Mouse (Mus musculus): Measurements from ENCODE around the gene Tomm40l.

The Tomm40l gene

DNA sequence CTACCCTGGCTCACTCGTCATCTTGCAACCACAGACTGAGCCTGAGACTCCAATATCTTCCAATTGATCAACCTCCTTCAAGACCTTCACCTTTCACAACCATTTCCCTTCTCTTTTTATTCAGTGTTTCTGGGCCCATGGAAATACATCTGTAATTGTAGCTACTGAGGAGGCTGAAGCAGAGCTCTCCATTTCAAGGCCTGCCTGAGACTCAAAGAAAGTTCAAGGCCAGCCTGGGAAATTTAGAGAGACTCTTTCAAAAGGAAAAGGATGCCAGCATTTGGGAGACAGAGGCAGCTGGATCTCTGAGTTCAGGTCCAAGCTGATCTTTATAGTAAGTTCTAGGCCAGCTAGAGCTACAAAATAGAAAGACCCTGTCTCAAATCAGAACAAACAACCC is 5.6 kb upstream of the Tomm40l start:
- no peak for TF ChIP-seq NANOG (IDR thresholded peaks at IDR 0.05; ENCODE audit: borderline replicate concordance, low read length)
- TF ChIP-seq POU5F1 (IDR thresholded peaks at IDR 0.05; ENCODE audit: borderline replicate concordance, low read length), result no peak
- TF ChIP-seq CTCF (conservative IDR thresholded peaks at IDR 0.05; ENCODE audit: low read length), result no peak
- H3K4me1 ChIP-seq (replicated peaks; ENCODE audit: low read depth, low read length), result peaks cover 45% of the 10 kb centered on the region
- no peaks in the 10 kb centered on the region for H3K27me3 ChIP-seq (ENCODE audit: insufficient read depth, low read length)
- H3K36me3 ChIP-seq (ENCODE audit: insufficient read depth, low read length), result no peaks in the 10 kb centered on the region
- H3K9me3 ChIP-seq (ENCODE audit: low read length), result no peaks in the 10 kb centered on the region
- no peak overlapping the region for H3K4me3 ChIP-seq (replicated peaks; ENCODE audit: low read length)

GRCm38 (mm10) chr1:171226780-171227179 is 4.5 kb upstream of the Tomm40l start:
- no peaks in the 10 kb centered on the region for H3K36me3 ChIP-seq (ENCODE audit: insufficient read depth, low read length)
- no peak for TF ChIP-seq NANOG (IDR thresholded peaks at IDR 0.05; ENCODE audit: borderline replicate concordance, low read length)
- no peak for TF ChIP-seq CTCF (conservative IDR thresholded peaks at IDR 0.05; ENCODE audit: low read length)
- no peak for TF ChIP-seq POU5F1 (IDR thresholded peaks at IDR 0.05; ENCODE audit: borderline replicate concordance, low read length)
- H3K9me3 ChIP-seq (ENCODE audit: low read length), result no peaks in the 10 kb centered on the region
- H3K4me1 ChIP-seq (replicated peaks; ENCODE audit: low read depth, low read length), result peaks cover 49% of the 10 kb centered on the region
- H3K4me3 ChIP-seq (replicated peaks; ENCODE audit: low read length), result no peak overlapping the region
- H3K27me3 ChIP-seq (ENCODE audit: insufficient read depth, low read length), result no peaks in the 10 kb centered on the region

- peaks cover 61% of the 10 kb centered on the region for H3K4me1 ChIP-seq (replicated peaks; ENCODE audit: low read depth, low read length)
- peaks cover 8% of the 10 kb centered on the region for H3K36me3 ChIP-seq (ENCODE audit: insufficient read depth, low read length)
- H3K4me3 ChIP-seq (replicated peaks; ENCODE audit: low read length), result no peak within 1 kb of the TSS
- no peak for TF ChIP-seq CTCF (conservative IDR thresholded peaks at IDR 0.05; ENCODE audit: low read length)
- TF ChIP-seq NANOG (IDR thresholded peaks at IDR 0.05; ENCODE audit: borderline replicate concordance, low read length), result no peak
- no peak for TF ChIP-seq POU5F1 (IDR thresholded peaks at IDR 0.05; ENCODE audit: borderline replicate concordance, low read length)
- H3K9me3 ChIP-seq (ENCODE audit: low read length), result no peaks in the 10 kb centered on the region
- H3K27me3 ChIP-seq (ENCODE audit: insufficient read depth, low read length), result no peaks in the 10 kb centered on the region
These were observed 2.5 kb upstream of the Tomm40l start, which contains the start of gene Apoa2 for GRCm38 (mm10) chr1:171224857-171225256. Gene Apoa2, plus strand, starts transcription at chr1:171225054.

DNA sequence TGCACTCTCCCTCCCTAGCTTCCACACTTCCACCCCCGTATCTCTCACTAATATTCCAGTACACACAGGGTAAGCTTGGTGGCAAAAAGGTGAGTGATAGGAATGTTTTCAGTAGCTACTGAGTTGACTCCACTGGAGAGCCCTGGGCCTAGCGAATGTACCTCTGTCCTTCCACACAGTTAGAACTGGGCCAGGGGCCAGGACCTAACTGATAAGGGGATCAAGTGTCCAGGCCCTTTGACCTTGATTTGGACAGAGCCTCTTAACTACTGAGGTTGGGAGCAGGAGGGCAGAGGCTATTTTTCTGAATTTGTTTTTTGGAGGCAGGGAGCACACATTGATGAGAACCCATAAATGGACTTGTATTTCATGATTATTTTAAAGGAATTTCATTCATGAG is 1.5 kb upstream of the Tomm40l start:
- no peaks in the 10 kb centered on the region for H3K9me3 ChIP-seq (ENCODE audit: low read length)

DNA sequence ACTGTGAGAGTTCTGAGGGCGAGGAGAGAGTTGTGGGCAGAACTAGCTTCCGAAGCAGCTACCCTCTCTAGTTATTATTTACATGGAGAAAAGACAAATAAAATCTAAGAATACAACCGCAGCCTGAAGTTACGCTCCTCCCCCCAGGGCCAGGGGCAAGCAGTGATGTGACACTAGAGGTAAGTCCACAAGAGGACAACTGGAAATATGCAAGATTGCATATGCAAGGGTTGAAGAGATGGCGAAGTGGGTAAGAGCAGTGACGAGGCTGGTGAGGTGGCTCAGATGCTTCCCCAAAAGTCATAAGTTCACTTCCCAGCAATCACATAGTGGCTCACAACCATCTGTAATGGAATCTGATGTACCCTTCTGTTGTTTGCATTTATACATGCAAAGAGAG is 854 bp upstream of the Tomm40l start:
- Histone ChIP-seq H3K27me3 (ENCODE audit: insufficient read depth, low read length) (no peaks in the 10 kb centered on the region), H3K4me3 (replicated peaks; ENCODE audit: low read length) (no peak overlapping the region), H3K9me3 (ENCODE audit: low read length) (no peaks in the 10 kb centered on the region), H3K4me1 (replicated peaks; ENCODE audit: low read depth, low read length) (peaks cover 67% of the 10 kb centered on the region), H3K36me3 (ENCODE audit: insufficient read depth, low read length) (peaks cover 23% of the 10 kb centered on the region)
- TF ChIP-seq CTCF (conservative IDR thresholded peaks at IDR 0.05; ENCODE audit: low read length) (no peak), NANOG (IDR thresholded peaks at IDR 0.05; ENCODE audit: borderline replicate concordance, low read length) (no peak), POU5F1 (IDR thresholded peaks at IDR 0.05; ENCODE audit: borderline replicate concordance, low read length) (no peak)

More for the DNA sequence above, 1.5 kb upstream of the Tomm40l start:
- Histone ChIP-seq H3K4me1 (replicated peaks; ENCODE audit: low read depth, low read length) (peaks cover 64% of the 10 kb centered on the region), H3K4me3 (replicated peaks; ENCODE audit: low read length) (no peak overlapping the region), H3K27me3 (ENCODE audit: insufficient read depth, low read length) (no peaks in the 10 kb centered on the region), H3K36me3 (ENCODE audit: insufficient read depth, low read length) (peaks cover 19% of the 10 kb centered on the region)
- TF ChIP-seq NANOG (IDR thresholded peaks at IDR 0.05; ENCODE audit: borderline replicate concordance, low read length) (no peak), CTCF (conservative IDR thresholded peaks at IDR 0.05; ENCODE audit: low read length) (no peak), POU5F1 (IDR thresholded peaks at IDR 0.05; ENCODE audit: borderline replicate concordance, low read length) (no peak)

GRCm38 (mm10) chr1:171221281-171222193 is 777 bp downstream of the Tomm40l start:
- no peaks in the 10 kb centered on the region for H3K27me3 ChIP-seq (ENCODE audit: insufficient read depth, low read length)
- H3K4me3 ChIP-seq (replicated peaks; ENCODE audit: low read length), result peak overlapping the region; percentile 85
- H3K36me3 ChIP-seq (ENCODE audit: insufficient read depth, low read length), result peaks cover 23% of the 10 kb centered on the region
- peaks cover 72% of the 10 kb centered on the region for H3K4me1 ChIP-seq (replicated peaks; ENCODE audit: low read depth, low read length)
- no peak; the same call in 1 of the 2 replicates for TF ChIP-seq NANOG (IDR thresholded peaks at IDR 0.05; ENCODE audit: borderline replicate concordance, low read length)
- no peak for TF ChIP-seq POU5F1 (IDR thresholded peaks at IDR 0.05; ENCODE audit: borderline replicate concordance, low read length)
- no peak for TF ChIP-seq CTCF (conservative IDR thresholded peaks at IDR 0.05; ENCODE audit: low read length)
- no peaks in the 10 kb centered on the region for H3K9me3 ChIP-seq (ENCODE audit: low read length)

- peak overlapping the region; percentile 85 for H3K4me3 ChIP-seq (replicated peaks; ENCODE audit: low read length)
These were observed 1.4 kb downstream of the Tomm40l start for GRCm38 (mm10) chr1:171220871-171221270.

DNA sequence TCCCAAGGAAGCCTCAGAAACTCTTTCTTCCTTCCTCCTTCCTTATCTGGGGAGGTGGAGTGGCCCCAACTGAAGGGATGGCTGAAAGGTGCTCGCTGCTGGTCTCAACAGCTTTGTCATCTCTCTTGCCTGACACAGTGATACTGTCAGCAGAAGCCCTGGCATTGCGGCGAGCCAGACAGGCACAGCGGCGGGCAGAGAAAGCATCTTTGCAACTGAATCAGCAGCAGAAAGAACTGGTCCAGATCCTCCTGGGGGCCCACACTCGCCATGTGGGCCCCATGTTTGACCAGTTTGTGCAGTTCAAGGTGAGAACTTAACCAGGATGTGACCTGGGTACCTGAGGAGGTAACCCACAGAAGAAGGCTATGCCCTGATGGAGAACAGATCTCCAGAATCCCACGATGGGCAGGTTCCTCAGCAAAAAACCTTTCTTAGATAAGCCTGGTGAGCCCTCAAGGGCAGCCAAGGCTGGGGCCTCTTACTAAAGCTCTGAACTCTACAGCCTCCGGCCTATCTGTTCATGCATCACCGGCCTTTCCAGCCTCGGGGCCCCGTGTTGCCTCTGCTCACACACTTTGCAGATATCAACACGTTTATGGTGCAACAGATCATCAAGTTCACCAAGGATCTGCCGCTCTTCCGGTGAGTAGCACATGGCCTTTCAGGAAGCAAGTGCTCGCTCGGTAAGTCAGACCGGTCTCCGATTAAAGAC is 5.9 kb downstream of the Tomm40l start:
- peaks cover 59% of the 10 kb centered on the region for H3K4me1 ChIP-seq (replicated peaks; ENCODE audit: low read depth, low read length)
- H3K36me3 ChIP-seq (ENCODE audit: insufficient read depth, low read length), result peaks cover 23% of the 10 kb centered on the region
- TF ChIP-seq NANOG (IDR thresholded peaks at IDR 0.05; ENCODE audit: borderline replicate concordance, low read length) (no peak), CTCF (conservative IDR thresholded peaks at IDR 0.05; ENCODE audit: low read length) (no peak), POU5F1 (IDR thresholded peaks at IDR 0.05; ENCODE audit: borderline replicate concordance, low read length) (no peak)
- H3K4me3 ChIP-seq (replicated peaks; ENCODE audit: low read length), result no peak overlapping the region
- peaks cover 7% of the 10 kb centered on the region; the same call in 1 of the 2 replicates for H3K27me3 ChIP-seq (ENCODE audit: insufficient read depth, low read length)
- no peaks in the 10 kb centered on the region for H3K9me3 ChIP-seq (ENCODE audit: low read length)

More at GRCm38 (mm10) chr1:171220871-171221270, 1.4 kb downstream of the Tomm40l start:
- TF ChIP-seq NANOG (IDR thresholded peaks at IDR 0.05; ENCODE audit: borderline replicate concordance, low read length) (no peak), CTCF (conservative IDR thresholded peaks at IDR 0.05; ENCODE audit: low read length) (peak; percentile 60)
- no peaks in the 10 kb centered on the region for H3K9me3 ChIP-seq (ENCODE audit: low read length)
- peaks cover 23% of the 10 kb centered on the region for H3K36me3 ChIP-seq (ENCODE audit: insufficient read depth, low read length)
- peaks cover 69% of the 10 kb centered on the region for H3K4me1 ChIP-seq (replicated peaks; ENCODE audit: low read depth, low read length)
- peaks cover 4% of the 10 kb centered on the region; the same call in 1 of the 2 replicates for H3K27me3 ChIP-seq (ENCODE audit: insufficient read depth, low read length)
